Mouse (Mus musculus): ENCODE measurements around the gene Auts2.

Auts2 gene

DNA sequence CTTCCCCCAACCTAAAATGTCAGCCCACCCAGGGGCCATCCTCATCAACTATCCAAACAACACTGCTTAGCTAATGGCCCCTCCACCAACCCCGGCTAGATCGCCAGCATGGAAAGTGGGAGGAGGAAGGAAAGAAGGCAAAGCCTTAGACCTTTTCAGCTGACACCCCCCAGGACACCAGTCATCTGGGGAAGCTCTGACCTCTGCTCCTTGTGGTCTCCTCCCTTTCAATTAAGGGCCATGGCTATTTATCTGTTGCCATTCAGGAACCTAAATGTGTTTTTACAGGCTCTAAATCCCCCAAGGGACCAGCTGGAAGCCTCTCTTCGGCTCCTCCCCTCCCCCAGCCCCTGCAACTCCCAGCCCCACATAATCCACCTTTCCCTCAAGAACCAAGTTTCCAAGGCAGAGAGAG is 42.3 kb downstream of the Auts2 start:
- DNase-seq (ENCODE audit: low spot score): no peak

DNA sequence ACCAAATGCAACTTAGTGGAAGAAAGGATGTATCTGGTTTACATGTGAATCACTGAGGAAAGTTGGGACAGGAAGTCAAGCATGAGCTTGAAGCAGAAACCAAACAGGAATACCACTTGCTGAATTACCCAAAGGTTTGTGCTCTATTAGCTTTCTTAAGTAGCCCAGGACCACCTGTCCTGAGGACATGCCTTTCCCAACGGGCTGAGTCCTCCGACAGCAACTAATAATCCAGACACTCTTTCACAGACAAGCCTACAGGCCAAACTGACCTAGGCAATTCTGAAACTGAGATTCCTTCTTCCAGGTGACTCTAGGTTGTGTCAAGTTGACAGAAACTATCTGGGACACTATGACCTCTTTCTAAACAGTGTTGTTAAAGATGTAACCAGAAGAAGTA is 44.2 kb downstream of the Auts2 start:
- no peak for DNase-seq (ENCODE audit: low spot score)

DNA sequence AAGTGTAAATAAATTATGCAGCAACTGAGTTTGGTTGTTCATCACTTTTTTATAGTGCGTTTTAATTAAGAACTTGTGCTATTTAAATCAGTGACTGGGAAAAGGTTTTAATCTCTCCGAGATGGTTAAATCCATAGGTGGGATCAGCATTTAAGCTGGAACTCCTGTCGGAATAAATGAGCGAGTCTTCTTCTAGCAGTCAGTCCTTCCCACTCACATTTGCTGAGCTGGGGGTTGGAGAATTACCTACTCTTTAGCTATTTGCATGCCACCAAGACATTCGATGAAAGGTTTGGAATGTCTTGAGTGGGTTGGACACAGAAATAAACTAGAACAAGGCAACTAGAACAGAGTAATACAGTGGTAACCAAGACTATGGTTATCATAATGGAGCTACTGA is 45.1 kb downstream of the Auts2 start:
- DNase-seq (ENCODE audit: low spot score): no peak

DNA sequence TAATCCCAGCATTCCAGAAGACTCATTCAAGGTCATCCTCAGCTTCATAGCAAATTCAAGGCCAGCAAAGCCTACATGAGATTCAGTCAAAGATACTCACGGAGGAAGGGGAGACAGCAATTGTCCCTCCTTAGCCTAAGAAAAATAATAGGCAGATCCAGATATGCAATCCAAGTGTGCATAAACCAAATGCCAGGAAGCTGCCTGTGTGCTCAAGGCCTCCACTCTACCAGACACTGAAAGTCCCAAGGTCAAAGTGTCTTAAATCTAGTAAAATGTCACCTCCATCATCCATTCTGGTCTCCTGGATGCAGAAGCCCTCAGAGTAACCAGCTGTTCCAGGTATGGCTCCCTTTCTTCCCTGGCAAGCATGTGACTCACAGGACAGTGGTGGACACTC is 50.4 kb downstream of the Auts2 start:
- no peak for DNase-seq (ENCODE audit: low spot score)

DNA sequence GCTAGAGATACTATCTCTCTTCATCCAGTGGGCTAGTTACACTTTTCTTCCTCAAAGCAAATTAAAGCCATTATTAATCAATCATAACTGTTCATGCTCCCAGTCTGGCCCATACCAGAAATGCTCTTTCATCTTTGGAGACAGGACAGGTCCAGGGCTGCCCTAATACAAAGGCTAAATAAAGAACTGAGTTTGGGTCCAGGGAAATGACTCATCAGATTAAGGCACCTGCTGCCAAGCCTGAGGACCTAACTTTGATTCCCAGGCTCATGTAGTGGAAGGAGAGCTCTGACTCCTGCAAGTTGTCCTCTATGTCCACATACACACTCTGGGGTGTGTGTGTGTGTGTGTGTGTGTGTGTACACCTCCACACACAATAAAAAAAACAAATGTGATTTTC is 51.1 kb downstream of the Auts2 start:
- DNase-seq (ENCODE audit: low spot score): no peak

DNA sequence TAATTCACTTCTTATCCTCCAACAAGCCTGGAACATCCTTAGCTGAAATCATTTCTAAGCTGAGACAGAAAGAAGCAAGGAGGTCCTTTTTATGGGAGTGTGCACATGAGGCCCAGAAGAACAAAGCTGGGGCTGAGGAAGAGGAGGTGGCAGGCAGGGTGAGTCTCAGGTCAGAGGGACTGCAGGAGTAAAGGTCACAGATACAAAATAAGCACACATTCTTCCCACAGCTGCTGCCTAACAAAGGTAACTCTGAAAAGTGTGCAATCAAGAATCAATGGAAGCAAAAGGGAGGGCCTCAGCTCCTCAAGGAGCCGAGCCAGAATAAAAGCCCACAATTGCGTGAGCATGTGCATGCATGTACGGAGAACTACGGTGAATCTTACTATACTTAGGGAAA is 51.6 kb downstream of the Auts2 start:
- no peak for DNase-seq (ENCODE audit: low spot score)

DNA sequence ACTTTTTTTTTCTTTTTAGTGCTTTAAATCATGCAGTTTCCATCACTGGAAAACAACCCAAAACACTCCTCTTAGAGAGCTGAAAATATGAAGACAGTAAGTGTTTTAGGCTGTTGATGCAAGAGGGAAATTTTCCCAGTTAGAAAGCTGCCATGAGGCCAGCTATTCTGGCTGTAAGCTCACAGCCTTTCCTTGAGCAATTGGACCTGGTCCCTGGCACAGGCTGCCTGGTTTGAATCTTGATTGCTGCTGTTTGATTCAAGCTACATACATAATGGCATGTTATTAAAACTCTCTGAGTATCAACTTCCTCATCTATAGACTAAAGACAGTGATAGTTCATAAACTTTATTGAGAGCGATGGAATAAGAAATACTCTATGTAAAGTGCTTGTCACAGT is 52.8 kb downstream of the Auts2 start:
- DNase-seq (ENCODE audit: low spot score): no peak

DNA sequence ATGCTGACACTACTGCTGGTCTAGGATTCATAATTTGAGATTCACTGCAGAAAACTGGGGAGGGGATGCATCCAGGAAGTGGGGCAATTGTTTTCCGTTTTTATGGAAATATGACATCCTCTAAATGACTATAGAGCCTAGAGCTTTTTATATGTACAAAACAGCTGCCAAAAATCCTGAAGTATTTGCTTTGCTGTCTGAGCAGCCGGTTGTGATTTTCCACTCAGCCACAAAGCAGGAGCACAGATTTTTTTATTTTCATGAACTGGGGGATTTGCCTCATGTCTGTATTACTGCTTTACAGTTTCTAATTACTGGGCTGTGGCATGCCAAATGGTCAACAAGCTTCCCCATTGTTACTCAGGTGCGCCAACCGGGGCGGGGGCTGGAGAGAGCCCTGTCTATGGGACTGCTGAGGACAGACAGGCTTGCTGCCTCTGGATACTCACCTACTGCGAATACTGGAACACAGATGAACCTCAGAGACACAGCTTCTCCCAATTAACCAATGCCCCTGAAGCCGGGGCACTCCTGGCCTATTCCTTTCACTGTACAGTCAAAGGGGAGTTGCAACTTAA is 53.3 kb downstream of the Auts2 start:
- no peak for DNase-seq (ENCODE audit: low spot score)

DNA sequence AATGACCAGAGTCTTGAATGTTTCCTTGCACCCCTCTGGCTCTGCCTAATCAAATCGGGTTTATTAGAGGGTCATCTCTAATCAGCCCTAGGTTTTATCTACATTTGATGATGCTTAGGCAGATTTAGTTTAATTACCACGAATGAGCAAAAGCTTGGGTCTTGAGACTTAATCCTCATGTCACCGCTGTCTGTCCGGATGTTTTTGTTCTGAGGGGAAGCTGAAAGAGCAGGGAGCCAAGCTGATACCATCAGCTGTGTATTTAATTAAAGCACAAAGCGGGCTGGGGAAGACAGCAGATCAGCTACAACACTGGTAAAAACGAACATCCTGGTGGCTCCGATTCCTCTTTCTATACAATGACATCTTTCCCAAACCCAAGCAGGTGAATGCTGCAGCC is 56.3 kb downstream of the Auts2 start:
- no peak for DNase-seq (ENCODE audit: low spot score)

DNA sequence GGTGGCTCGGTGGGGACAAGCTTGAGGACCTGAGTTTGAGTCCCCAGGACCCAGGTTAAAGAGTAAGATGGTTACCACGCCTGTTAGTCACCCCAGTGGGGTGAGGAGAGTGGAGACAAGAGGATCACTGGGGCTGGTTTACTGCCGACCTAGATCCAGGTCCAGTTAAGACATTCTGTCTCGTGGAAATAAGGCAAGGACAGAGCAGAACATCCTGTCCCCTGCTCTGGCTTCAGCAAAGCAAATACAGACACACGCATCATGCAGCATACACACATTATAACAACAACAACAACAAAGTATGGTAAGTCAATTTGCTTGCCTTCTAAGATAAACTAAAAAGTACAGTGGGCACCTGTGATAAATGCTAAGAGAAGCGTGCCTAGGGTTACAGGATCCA is 57.1 kb downstream of the Auts2 start:
- no peak for DNase-seq (ENCODE audit: low spot score)

DNA sequence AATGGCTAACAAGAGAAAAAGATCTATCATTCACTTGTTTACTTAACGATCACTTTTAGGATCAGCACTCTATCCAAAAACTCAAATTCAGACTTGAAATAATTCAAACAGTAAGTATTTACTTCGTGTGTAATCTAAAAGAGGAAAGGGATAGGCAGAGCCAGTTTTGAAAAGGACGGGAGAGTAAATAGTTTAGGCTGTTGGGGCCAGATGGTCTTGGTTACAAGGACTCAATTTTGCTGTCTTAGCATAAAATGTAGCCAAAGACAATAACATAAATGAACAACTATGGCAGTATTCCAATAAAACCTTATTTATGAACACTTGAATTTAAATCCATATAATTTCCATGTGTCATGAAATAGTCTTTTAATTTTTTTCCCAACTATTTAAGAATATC is 57.7 kb downstream of the Auts2 start:
- no peak for DNase-seq (ENCODE audit: low spot score)

DNA sequence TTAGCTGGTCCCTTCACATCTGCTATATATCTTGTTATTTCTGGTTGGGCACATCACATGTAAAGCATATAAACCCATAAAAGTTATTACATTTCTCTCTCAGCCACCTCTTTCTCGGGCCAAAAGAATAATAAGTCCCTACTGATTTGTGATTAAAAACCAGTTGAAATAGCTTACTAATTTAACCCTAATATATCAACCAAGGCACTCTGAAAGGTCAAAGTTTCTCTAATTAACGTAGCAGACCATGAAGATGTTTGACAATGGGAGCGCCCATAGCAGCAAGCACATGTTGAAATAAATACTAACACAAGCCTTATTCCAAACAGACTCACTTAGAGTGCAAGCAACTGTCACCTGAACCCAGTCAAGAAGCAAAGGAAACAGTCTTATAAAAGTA is 61.7 kb downstream of the Auts2 start:
- DNase-seq (ENCODE audit: low spot score): no peak

DNA sequence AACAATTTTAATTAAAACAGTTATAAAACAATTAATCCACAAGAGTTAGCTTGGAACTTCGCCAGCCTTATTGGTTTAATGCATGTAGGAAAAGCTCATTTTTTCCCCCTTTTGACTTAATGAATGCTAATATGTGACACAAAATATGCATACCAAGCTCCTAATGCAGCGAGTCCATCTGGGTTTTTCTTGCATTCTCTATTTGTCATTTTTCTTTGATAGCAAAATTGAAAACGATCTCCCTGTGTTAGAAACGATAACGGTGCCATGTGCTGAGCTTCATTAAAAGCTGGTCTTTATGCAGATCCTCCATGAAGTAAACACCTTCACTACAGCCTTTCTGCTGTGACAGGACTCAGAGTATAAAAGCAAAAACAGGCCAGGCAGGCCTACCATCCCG is 62.7 kb downstream of the Auts2 start:
- no peak for DNase-seq (ENCODE audit: low spot score)

DNA sequence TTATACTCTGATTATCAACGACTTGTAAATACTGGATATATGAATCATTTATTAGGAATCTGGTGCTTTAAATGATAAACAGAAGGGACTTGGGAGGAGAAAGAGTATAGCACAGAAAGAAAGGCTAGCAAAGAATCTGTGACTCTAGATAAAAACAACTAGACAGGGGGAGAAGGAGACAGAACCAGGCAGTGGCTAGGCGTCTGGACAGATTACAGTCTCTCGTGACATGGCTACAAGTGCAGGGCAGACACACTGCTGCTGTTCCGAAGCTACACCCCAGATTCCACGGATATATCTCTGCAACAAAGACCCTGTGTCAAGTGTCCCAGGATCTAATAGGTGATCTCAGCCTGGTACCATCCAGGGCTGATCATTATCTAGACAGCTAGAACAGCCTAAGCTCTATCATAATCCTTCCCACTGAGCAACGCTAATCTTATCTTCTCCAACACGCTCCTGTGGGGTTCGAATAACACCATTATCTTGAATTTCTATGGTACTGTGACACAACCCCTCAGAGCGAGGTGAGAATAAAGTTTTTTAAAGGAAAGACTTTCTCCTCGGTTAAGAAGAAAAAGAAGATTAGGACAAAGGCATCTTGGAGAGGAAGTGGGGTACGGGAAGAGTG is 63.8 kb downstream of the Auts2 start:
- no peak for DNase-seq (ENCODE audit: low spot score)

DNA sequence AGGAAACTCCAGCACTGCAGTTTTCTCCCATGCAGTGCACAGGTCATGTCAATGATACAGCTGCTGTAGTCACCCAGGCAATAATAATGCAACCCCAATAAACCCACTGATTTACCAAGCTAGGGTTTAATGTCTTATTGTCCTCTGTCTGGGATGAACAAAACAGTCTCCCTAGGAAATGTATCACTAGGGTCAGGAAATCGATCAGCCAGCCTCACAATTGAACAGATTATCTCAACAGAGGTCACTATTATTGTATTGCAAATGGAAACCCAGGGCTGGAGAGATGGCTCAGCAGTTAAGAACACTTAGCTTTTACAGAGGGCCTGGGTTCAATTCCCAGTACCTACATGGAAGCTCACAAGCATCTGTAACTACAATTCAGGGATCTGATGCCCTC is 65.6 kb downstream of the Auts2 start:
- DNase-seq (ENCODE audit: low spot score): no peak

DNA sequence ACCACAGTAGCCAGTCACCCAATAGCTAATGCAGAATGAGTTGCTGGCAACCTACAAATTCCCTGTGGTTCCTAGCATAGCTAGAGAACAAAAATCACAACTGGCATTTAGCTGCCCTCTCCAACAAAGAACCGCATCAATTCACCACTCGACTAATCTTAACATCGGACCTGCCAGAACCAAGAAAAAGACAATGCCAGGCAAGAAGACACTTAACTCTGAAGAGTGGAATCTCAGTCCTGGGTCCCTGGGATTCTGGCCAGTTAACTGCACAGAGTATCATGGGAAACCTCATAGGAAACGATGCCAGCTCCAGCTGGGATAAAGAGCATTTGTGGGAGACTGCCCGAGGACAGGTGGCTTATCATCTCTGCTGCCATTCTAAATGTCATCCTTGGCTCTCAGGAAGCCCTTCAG is 70.2 kb downstream of the Auts2 start:
- DNase-seq (ENCODE audit: low spot score): no peak

DNA sequence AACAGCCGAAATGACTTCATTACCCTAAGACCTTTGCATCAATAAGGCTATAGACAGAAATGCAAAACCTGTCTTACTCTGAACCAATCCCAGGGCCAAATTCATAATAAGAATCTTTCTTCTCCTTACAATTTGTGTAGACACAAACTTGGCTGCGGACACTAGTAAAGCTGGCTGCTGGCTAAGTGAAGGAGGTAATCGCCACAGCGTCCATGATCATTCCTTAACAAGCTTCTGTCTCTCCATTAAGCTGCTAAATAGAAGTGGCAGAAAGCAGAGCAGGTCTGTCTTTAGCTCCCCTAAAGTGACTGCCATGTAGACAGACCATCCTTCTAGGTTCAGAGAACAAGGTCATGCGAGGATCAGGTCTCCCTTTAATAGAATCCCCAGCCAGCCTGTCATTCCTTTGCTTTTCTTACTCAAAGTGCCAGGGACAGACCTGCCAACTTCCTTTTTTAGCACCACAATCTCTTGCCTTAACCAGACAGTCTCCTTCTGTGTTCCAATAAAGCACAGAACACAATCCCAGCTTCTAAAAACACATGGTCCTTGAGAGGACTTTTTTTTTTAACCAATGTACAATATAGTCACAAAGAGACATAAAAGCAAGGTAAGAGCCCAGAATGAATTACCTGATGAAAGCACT is 70.8 kb downstream of the Auts2 start:
- no peak for DNase-seq (ENCODE audit: low spot score)

DNA sequence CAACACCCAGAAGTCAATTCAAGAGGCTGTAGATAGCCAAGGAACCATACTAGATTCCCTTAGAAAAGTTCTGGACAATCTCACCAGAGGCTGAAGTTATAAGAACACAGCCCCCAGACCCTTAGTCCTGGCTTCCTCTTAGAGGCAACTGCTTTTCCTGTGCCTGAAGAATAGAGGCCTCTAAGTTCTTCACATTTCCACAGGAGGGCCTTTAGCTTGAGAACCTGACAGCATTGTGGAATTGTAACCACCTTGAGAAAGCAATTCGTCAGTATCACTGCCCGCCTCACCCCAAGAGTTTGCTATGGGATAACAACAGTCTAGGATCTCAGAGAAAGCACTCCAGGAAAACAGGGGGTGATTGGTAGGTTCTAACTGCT is 75.8 kb downstream of the Auts2 start:
- no peak for DNase-seq (ENCODE audit: low spot score)

DNA sequence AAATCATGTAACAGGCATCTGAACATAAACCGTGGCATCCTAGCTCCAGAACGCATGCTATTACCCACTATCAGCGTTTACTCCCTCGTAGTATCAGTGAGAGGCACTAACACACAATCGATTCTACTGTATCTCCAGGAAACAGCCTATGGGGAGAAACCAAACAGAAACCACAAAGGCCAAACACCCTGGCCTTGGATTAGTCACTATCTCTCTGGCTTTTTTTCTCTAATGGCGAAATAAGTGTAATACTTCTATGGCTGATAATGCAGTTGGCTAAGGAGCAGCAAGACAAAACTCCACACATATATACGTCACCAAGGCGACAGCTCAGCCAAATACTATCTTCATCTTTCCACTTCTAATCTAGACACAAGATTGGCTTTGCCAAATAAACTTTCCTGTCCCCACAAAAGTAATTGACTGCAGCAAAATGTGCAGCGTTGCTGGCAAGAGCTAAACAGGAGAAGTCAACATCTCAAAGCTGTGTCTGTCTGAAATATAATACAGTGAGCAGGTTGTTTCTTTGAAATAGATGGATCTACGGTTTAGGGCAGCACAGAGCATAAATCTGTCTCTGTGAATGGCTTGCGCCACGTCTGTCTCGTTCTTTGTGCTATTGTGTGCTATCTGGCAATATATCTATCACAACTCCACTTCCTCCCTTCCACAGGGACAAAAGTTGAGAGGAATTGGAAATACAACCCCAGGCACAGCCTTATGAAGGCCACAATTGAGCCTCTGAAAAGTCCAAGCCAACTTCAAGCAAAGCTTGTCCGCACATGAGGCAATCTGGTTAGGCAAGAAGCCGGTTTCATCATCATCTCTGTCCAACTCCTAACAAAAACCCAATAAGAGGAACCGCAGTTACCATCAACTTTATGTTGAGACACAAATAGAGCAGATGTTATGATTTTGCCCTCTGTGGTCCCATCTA is 76.4 kb downstream of the Auts2 start:
- DNase-seq (ENCODE audit: low spot score): peak; percentile 6

DNA sequence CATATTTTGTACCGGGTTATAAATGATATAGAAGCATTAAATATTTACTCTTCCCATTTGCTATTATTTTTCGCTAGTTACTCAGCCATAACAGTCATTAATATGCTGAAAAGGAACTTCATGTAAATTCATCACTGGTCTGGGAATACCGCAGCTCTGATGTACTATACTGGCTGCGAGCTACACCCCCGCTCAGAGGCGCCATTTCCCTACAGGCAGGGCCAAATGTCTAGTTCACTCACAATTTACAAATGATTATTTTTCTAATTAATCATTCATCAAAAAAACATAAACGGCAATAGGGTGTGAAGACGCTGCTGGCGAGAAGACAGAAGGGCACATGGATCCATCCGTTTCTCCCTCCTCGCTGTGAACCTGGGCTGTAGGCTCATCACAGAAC is 80.6 kb downstream of the Auts2 start:
- no peak for DNase-seq (ENCODE audit: low spot score)

DNA sequence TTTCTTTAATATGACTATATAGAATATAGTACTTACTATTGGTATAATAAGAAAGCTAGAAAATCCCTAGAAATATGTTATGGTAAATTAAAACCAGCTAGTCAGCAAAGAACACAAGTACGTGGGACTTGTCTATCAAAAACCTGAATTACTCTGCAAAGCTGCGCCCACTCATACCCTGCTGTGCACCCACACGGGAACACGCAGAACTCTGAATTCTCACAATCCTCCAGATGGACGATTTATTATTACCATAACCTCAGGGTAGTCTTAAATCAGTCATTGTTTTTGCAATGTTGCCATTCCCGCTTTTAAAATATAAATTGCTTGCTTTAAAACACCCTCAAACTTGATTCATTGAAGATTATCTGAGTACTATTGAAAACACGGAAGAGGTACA is 84.6 kb downstream of the Auts2 start:
- no peak for DNase-seq (ENCODE audit: low spot score)

DNA sequence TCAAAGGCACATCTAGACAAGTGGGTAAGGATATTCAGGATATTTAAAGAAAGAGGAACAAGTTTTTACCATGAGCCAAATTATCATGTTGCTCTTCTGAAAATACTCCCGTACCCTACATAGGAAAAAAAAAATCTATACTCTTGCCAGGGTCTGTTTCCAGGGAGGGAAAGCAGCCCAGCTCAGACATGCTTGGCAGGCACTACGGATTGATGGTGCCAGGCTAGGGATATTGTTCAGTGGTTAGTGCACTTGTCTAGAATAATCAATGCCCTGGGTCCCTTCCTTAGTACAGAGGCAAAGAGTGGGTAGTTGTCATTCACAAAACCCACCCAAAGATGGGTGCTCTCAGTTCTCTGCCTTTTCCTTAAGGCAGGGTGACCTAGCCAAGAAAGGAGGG is 90.8 kb downstream of the Auts2 start:
- no peak for DNase-seq (ENCODE audit: low spot score)

DNA sequence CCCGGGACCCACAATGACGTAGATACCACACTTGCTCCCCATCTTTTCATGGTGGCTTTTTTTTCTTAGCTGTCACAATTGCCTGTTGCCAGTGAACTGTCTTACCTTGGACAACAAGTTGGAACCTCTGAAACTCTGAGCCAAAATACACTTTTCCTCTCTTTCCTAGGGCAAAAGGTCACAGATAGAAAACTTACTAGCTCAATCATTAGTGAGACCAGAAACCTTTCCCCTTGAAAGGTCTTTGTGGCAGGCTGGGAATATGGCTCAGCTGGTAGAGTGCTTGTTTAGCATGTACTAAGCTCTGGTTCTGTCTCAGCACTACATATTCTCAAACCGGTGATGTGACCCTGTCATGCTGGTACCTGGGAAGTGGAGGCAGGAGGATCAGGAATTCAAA is 93.1 kb downstream of the Auts2 start:
- DNase-seq (ENCODE audit: low spot score): no peak

Data from ovary, postnatal 36 days (tissue).